Mouse (Mus musculus): ENCODE data around the gene Sf3b5.

DNA sequence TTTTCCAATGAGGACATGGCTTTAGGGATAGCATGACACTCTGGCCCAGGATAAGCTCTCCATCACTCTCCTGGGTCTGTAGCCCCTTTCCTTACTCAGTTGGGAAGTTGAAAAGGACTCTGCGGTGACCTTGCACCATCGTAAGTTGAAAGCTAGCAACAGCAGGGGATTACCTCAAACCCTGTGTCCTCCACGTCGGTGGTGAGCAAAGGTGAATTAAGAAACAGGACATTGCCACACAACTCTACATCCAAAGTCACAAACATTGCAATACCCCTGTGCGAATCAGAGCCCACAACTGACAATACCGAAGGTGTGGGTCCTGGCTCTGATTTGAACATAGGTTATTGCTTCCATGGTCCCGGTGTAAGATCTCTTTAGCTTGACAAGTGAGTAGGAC, 29.2 kb upstream of the Sf3b5 start:
- TF ChIP-seq POLR2A (IDR thresholded peaks at IDR 0.05; ENCODE audit: borderline replicate concordance, control insufficient read depth, low read depth, low read length): no peak
- TF ChIP-seq CTCF (IDR thresholded peaks at IDR 0.05; ENCODE audit: control insufficient read depth, insufficient read depth, low read length): no peak

Measured in bone marrow, adult 2 months (tissue).